Mouse (Mus musculus): ENCODE results near the gene Iqcc. TPM values are rescaled to one million over a fixed set of nuclear protein-coding genes. Genes with fewer than 3 reads are reported as not detected.
A peak's percentile ranks its signal among the peaks of the same experiment; 100 is the strongest.

The Iqcc gene
- polyA plus RNA-seq (2016; fragmentation: Nextera tagmentation; extraction: Ambion mirVana) = 18.6 and 20.0 TPM in 2 replicates

- peak within 1 kb of the TSS; percentile 81 for H3K4me3 ChIP-seq
- peak within 1 kb of the TSS; percentile 92 for H3K9ac ChIP-seq
- peak within 1 kb of the TSS; percentile 89 for H3K4me2 ChIP-seq
- H3K27ac ChIP-seq (ENCODE audit: poor library complexity, severe bottlenecking) = peak within 1 kb of the TSS; percentile 87
- H3K36me3 ChIP-seq = peaks cover 24% of the 10 kb centered on the region
- no peaks in the 10 kb centered on the region for H3K27me3 ChIP-seq (replicated peaks)
- H3K4me1 ChIP-seq (replicated peaks) = peaks cover 29% of the 10 kb centered on the region
- 3% methylated on average over 44 of the region's 44 CpGs for WGBS
- H3K9me3 ChIP-seq (replicated peaks) = no peaks in the 10 kb centered on the region
- ATAC-seq (ENCODE audit: insufficient number of reproducible peaks, low FRiP score) = peak; percentile 90
These were observed at the start of gene Iqcc for GRCm38 (mm10) chr4:129618786-129619691. Gene Iqcc (minus strand): TSS chr4:129619099.

DNA sequence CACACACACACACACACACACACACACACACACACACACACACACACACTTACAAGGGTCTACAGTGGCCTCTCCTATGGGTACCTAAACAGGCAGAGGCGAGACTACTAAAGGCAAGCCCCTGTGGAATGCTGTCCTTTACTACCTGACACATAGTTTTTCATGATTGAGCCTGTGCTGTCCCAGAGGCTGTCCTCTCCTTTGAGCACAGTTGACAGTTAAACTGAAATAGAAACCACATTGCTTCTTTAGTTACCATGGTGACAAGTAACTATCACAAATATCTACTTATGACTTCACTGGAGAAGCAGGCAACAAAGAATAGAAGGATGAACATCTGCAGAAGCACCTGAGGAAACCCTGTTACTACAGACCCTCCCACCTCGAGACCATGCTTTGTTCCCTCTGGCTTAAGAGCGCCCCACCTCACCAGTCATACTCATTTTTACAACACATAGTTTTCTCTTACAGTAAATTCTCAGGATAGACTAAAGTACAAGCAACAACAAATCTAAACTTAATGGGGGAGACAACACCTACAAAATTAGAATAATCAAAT lies 43.4 kb upstream of the Iqcc start:
- 78% methylated on average over 3 of the region's 3 CpGs for WGBS
- Histone ChIP-seq H3K9me3 (replicated peaks) (no peaks in the 10 kb centered on the region), H3K27me3 (replicated peaks) (no peaks in the 10 kb centered on the region), H3K4me2 (no peak overlapping the region), H3K4me1 (replicated peaks) (no peaks in the 10 kb centered on the region), H3K9ac (no peak overlapping the region), H3K36me3 (peaks cover 72% of the 10 kb centered on the region), H3K4me3 (no peak overlapping the region), H3K27ac (ENCODE audit: poor library complexity, severe bottlenecking) (no peak overlapping the region)
- ATAC-seq (ENCODE audit: insufficient number of reproducible peaks, low FRiP score) = no peak

- H3K4me1 ChIP-seq (replicated peaks) = no peaks in the 10 kb centered on the region
- H3K9ac ChIP-seq = no peak overlapping the region
- no peak for ATAC-seq (ENCODE audit: insufficient number of reproducible peaks, low FRiP score)
- H3K27ac ChIP-seq (ENCODE audit: poor library complexity, severe bottlenecking) = no peak overlapping the region
- no peaks in the 10 kb centered on the region for H3K9me3 ChIP-seq (replicated peaks)
- WGBS = 93% methylated on average over 3 of the region's 3 CpGs
- no peak overlapping the region for H3K4me2 ChIP-seq
- peaks cover 73% of the 10 kb centered on the region for H3K36me3 ChIP-seq
- H3K27me3 ChIP-seq (replicated peaks) = no peaks in the 10 kb centered on the region
- H3K4me3 ChIP-seq = no peak overlapping the region
These were observed 42.7 kb upstream of the Iqcc start for GRCm38 (mm10) chr4:129661584-129661983.

GRCm38 (mm10) chr4:129654770-129655169 lies 35.9 kb upstream of the Iqcc start:
- ATAC-seq (ENCODE audit: insufficient number of reproducible peaks, low FRiP score) = no peak
- Histone ChIP-seq H3K9ac (no peak overlapping the region), H3K27ac (ENCODE audit: poor library complexity, severe bottlenecking) (no peak overlapping the region), H3K36me3 (peaks cover 94% of the 10 kb centered on the region), H3K27me3 (replicated peaks) (no peaks in the 10 kb centered on the region), H3K4me3 (no peak overlapping the region), H3K4me2 (no peak overlapping the region), H3K9me3 (replicated peaks) (no peaks in the 10 kb centered on the region), H3K4me1 (replicated peaks) (no peaks in the 10 kb centered on the region)
- WGBS = 89% methylated on average over 14 of the region's 14 CpGs

DNA sequence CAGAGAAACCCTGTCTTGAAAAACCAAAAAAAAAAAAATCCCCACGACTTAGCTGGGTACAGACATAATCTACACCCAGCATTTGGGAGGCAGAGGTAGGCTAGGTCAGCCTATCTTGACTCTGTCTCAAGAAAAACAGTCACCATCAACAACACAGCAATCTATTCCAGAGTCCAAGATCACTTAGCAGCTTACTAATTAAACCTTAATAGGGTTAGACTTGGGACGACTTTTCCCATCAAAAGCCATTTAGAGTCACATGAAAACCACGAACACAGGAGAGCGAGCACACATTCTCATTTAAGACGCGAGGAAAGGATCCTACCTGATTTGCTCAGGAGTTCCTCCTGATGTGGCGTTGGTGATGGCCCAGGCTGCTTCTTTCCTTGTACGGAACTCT lies 31.5 kb upstream of the Iqcc start:
- 95% methylated on average over 8 of the region's 8 CpGs for WGBS
- Histone ChIP-seq H3K27me3 (replicated peaks) (no peaks in the 10 kb centered on the region), H3K9me3 (replicated peaks) (no peaks in the 10 kb centered on the region), H3K4me2 (no peak overlapping the region), H3K36me3 (peaks cover 95% of the 10 kb centered on the region), H3K4me1 (replicated peaks) (no peaks in the 10 kb centered on the region), H3K4me3 (no peak overlapping the region), H3K27ac (ENCODE audit: poor library complexity, severe bottlenecking) (no peak overlapping the region), H3K9ac (no peak overlapping the region)
- ATAC-seq (ENCODE audit: insufficient number of reproducible peaks, low FRiP score) = no peak

GRCm38 (mm10) chr4:129648656-129649055 lies 29.8 kb upstream of the Iqcc start:
- WGBS = 73% methylated on average over 1 of the region's 1 CpGs
- H3K4me1 ChIP-seq (replicated peaks) = no peaks in the 10 kb centered on the region
- no peaks in the 10 kb centered on the region for H3K9me3 ChIP-seq (replicated peaks)
- no peak overlapping the region for H3K4me2 ChIP-seq
- peaks cover 93% of the 10 kb centered on the region for H3K36me3 ChIP-seq
- H3K27me3 ChIP-seq (replicated peaks) = no peaks in the 10 kb centered on the region
- no peak overlapping the region for H3K27ac ChIP-seq (ENCODE audit: poor library complexity, severe bottlenecking)
- ATAC-seq (ENCODE audit: insufficient number of reproducible peaks, low FRiP score) = no peak
- no peak overlapping the region for H3K4me3 ChIP-seq
- H3K9ac ChIP-seq = no peak overlapping the region

DNA sequence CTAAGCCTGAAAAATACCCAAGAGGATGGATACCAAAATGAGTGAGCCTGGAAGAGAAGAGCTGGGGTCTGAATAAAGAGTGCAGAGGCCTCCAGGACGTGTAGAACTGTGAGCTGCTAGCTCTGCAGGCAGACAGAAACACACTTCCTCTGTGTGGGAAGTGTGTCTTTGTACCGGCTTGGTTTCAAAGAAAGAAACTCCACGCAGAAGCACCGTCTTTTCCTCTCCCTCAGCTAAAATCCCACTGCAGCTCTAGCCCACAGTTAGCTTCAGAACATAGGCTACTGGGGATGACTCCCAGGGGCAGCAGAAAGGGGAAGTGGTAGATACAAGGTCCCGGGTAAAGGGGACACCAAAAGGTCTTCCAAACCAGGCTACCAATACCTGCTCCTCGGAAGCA lies 26.3 kb upstream of the Iqcc start:
- WGBS = 93% methylated on average over 6 of the region's 6 CpGs
- no peak overlapping the region for H3K27ac ChIP-seq (ENCODE audit: poor library complexity, severe bottlenecking)
- no peaks in the 10 kb centered on the region for H3K27me3 ChIP-seq (replicated peaks)
- no peaks in the 10 kb centered on the region for H3K9me3 ChIP-seq (replicated peaks)
- no peak overlapping the region for H3K9ac ChIP-seq
- no peak for ATAC-seq (ENCODE audit: insufficient number of reproducible peaks, low FRiP score)
- H3K4me3 ChIP-seq = no peak overlapping the region
- H3K4me2 ChIP-seq = no peak overlapping the region
- peaks cover 69% of the 10 kb centered on the region for H3K36me3 ChIP-seq
- H3K4me1 ChIP-seq (replicated peaks) = 0 out of 2 replicates have a peak, but pooled peaks cover 5% of the 10 kb centered on the region

DNA sequence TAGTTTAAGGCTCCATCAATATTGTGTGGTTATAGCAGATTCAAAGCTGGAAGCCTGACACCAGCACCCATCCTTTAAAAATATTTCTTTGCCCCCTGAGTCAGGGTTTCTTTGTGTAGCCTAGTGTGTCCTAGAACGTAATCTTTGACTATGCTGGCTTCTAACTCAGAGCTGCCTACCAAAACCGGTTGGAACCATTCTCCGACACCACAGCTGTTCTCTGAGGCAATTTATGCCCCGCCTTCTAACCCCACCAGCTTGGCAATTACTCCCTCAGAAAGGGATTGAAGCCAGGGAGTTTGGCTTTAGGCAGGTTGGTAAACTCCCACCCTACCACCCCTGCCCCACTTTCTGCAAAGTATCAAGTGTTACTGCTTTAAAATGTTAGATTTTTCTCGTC lies 22.9 kb upstream of the Iqcc start:
- no peak for ATAC-seq (ENCODE audit: insufficient number of reproducible peaks, low FRiP score)
- Histone ChIP-seq H3K4me2 (peak overlapping the region; percentile 35; the same call in 1 of the 2 replicates), H3K9ac (no peak overlapping the region), H3K27me3 (replicated peaks) (no peaks in the 10 kb centered on the region), H3K4me1 (replicated peaks) (peaks cover 27% of the 10 kb centered on the region), H3K27ac (ENCODE audit: poor library complexity, severe bottlenecking) (no peak overlapping the region), H3K4me3 (no peak overlapping the region), H3K9me3 (replicated peaks) (no peaks in the 10 kb centered on the region), H3K36me3 (peaks cover 60% of the 10 kb centered on the region)
- WGBS = 64% methylated on average over 5 of the region's 5 CpGs

- peak within 1 kb of the TSS; percentile 97 for H3K4me2 ChIP-seq
- peak within 1 kb of the TSS; percentile 77 for H3K4me3 ChIP-seq
- no peaks in the 10 kb centered on the region for H3K27me3 ChIP-seq (replicated peaks)
- WGBS = under 1% methylated on average over 60 of the region's 60 CpGs
- peak; percentile 96 for ATAC-seq (ENCODE audit: insufficient number of reproducible peaks, low FRiP score)
- H3K9ac ChIP-seq = peak within 1 kb of the TSS; percentile 94
- peaks cover 27% of the 10 kb centered on the region for H3K4me1 ChIP-seq (replicated peaks)
- H3K27ac ChIP-seq (ENCODE audit: poor library complexity, severe bottlenecking) = peak within 1 kb of the TSS; percentile 84
- H3K9me3 ChIP-seq (replicated peaks) = no peaks in the 10 kb centered on the region
- H3K36me3 ChIP-seq = peaks cover 60% of the 10 kb centered on the region
These were observed 22.0 kb upstream of the Iqcc start, which contains the start of gene Txlna for GRCm38 (mm10) chr4:129640638-129641467. Gene Txlna (minus strand): TSS chr4:129641065.

DNA sequence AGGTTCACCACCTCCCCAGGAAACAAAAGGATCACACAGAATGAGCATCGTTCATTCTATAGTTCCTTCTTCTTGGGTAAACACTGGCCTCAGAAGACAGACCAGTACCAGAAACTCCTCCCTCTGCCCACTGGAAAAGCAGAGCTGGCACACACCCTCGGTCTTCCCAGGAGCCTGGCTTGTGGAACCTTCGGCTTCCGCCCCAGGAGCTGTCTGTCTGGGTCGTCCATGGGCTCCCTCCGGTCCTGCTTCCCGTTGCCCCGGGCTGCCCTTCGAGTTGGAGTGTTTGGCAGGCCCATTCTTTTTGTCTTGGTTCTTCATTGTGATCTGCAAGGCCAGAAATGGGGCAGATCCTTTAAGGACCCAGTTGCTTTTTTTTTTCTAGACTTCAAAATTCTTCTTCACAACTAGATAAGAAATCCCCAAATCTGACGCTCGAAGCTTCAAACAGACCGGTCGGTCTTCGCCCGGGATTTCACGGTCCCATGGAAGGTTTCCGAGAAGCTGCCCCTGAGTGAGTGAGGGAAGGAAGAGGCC lies 21.3 kb upstream of the Iqcc start:
- Histone ChIP-seq H3K36me3 (peaks cover 59% of the 10 kb centered on the region), H3K9me3 (replicated peaks) (no peaks in the 10 kb centered on the region), H3K4me1 (replicated peaks) (peaks cover 27% of the 10 kb centered on the region), H3K4me2 (peak overlapping the region; percentile 97), H3K27ac (ENCODE audit: poor library complexity, severe bottlenecking) (peak overlapping the region; percentile 84), H3K4me3 (peak overlapping the region; percentile 77), H3K27me3 (replicated peaks) (no peaks in the 10 kb centered on the region), H3K9ac (peak overlapping the region; percentile 94)
- 6% methylated on average over 17 of the region's 17 CpGs for WGBS
- no peak for ATAC-seq (ENCODE audit: insufficient number of reproducible peaks, low FRiP score)

Measured in heart, embryonic 12.5 days (tissue).